Mouse (Mus musculus) ES-Bruce4 (cell line): ENCODE measurements around the gene Trim65. TPM values are rescaled to one million over a fixed set of nuclear protein-coding genes. Genes with fewer than 3 reads are reported as not detected.

Experiments
- H3K27ac ChIP-seq: 2 replicates; pipeline ENCODE4 v1.5.1; 2012; ENCODE audit warnings: low read length, inconsistent platforms; ENCODE audit not compliant: insufficient read depth
- H3K27me3 ChIP-seq: 2 replicates; pipeline ENCODE4 v1.6.1; 2012; ENCODE audit warnings: mild to moderate bottlenecking, low read length, inconsistent platforms; ENCODE audit not compliant: control insufficient read depth, poor library complexity, insufficient read depth, severe bottlenecking
- H3K36me3 ChIP-seq: 2 replicates; pipeline ENCODE4 v1.6.1; 2012; ENCODE audit warnings: inconsistent platforms, mild to moderate bottlenecking, low read length, moderate library complexity; ENCODE audit not compliant: control insufficient read depth, poor library complexity, insufficient read depth, severe bottlenecking
- H3K4me1 ChIP-seq: one replicate; pipeline ENCODE4 v1.8.1; 2011; ENCODE audit warnings: low read length; ENCODE audit not compliant: control insufficient read depth, insufficient read depth
- H3K4me3 ChIP-seq: 2 replicates; pipeline ENCODE4 v1.5.1; 2011; ENCODE audit warnings: low read depth, mild to moderate bottlenecking, low read length
- H3K9ac ChIP-seq: 2 replicates; pipeline ENCODE4 v1.6.1; 2012; ENCODE audit warnings: low read depth, mild to moderate bottlenecking, inconsistent platforms; ENCODE audit not compliant: poor library complexity, severe bottlenecking
- H3K9me3 ChIP-seq: replicated peaks from 2 replicates; pipeline ENCODE4 v1.6.1; 2012; ENCODE audit warnings: mild to moderate bottlenecking, low read length, inconsistent platforms; ENCODE audit not compliant: control insufficient read depth, poor library complexity, insufficient read depth, severe bottlenecking
- CTCF ChIP-seq: IDR thresholded peaks from one replicate; pipeline ENCODE4 v1.8.1; 2011; ENCODE audit warnings: low read depth, low read length
- EP300 ChIP-seq: IDR thresholded peaks from 2 replicates; pipeline ENCODE4 v1.6.1; 2011; ENCODE audit warnings: low read depth, low read length; ENCODE audit not compliant: insufficient read depth
- POLR2A ChIP-seq: IDR thresholded peaks from one replicate; pipeline ENCODE4 v1.8.1; 2011; ENCODE audit warnings: low read length; ENCODE audit not compliant: insufficient read depth
- polyA plus RNA-seq: library from polyadenylated mRNA; stranded (reverse); fragments of >200 nt; gene quantifications from 2 replicates; pipeline ENCODE4 v1.2.4, GENCODE M21; 2011; ENCODE audit warnings: low read depth; ENCODE audit not compliant: missing spikeins, insufficient read depth, insufficient read length

Gene Trim65
- polyA plus RNA-seq, 1 experiment = 0.78 TPM

DNA sequence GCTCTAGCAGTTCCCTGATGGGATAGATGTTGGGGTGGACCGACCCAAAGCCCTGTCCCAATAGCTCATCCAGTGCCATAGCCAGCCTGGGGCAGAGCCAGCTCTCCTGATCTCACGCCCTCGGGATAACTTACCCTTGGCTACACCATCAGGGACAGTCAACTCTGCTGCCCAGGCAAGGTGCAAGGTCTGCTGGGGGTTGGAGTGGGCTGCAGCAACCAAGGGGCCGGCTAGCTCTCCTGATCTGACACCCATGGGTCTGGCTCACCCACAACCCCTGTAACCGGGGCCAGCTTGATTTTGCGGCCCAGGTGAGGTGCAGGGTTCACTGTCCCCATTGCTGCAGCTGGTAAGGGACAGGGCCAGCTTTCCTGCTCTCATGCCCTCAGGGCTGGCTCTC, 39.3 kb downstream of the Trim65 start:
- no peak overlapping the region for H3K27ac ChIP-seq
- no peaks in the 10 kb centered on the region for H3K36me3 ChIP-seq
- H3K27me3 ChIP-seq = no peaks in the 10 kb centered on the region
- TF ChIP-seq POLR2A (no peak), CTCF (no peak), EP300 (no peak)
- H3K9ac ChIP-seq = no peak overlapping the region
- no peak overlapping the region for H3K4me3 ChIP-seq
- no peaks in the 10 kb centered on the region for H3K9me3 ChIP-seq
- H3K4me1 ChIP-seq = peaks cover 4% of the 10 kb centered on the region

DNA sequence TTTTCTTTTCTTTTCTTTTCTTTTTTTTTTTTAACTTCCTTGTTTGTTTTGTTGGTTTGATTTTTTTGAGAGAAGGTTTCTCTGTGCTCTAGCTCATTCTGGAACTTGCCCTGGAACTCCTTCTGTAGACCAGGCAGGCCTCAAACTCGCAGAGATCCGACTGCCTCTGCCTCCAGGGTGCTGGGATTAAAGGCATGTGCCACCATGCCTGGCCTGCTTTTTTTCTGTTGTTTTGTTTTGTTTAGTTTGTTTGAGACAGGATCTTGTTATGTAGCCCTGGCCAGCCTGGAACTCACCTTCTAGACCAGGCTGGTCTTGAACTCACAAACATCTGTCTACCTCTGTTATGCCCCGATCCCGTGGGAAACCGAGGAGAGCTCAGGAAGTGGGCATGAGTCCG, 41.4 kb downstream of the Trim65 start:
- Histone ChIP-seq H3K36me3 (no peaks in the 10 kb centered on the region), H3K9ac (no peak overlapping the region), H3K27me3 (no peaks in the 10 kb centered on the region), H3K4me1 (peaks cover 6% of the 10 kb centered on the region), H3K4me3 (no peak overlapping the region), H3K27ac (no peak overlapping the region), H3K9me3 (no peaks in the 10 kb centered on the region)
- TF ChIP-seq CTCF (no peak), POLR2A (no peak), EP300 (no peak)

DNA sequence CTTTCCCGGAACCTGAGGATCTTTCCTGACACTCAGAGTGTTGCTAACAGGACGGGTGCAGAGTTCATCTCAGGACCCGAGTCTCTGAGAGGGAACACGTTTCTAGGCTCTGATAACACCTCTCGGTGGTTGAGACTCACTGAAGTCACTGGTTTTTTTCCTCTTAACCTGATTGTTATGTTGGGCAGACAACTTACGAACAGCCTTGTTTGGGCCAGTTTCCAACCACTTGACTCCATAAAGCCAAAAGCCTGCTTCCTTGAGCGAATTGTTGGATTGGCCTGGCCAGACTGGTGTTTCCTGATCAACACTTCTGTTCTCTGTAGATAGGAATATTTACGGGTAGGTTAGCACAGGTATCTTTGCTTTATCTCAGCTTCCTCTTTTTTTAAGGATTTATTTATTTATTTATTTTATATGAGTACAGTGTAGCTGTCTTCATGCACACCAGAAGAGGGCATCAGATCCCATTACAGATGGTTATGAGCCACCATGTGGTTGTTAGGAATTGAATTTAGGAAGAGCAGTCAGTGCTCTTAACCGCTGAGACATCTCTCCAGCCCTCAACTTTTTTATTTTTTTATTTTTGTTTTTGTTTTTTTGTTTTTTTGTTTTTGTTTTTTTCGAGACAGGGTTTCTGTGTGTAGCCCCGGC, 42.1 kb downstream of the Trim65 start:
- no peak overlapping the region for H3K9ac ChIP-seq

GRCm38 (mm10) chr11:116088188-116088587, 42.7 kb downstream of the Trim65 start:
- no peak overlapping the region for H3K27ac ChIP-seq
- TF ChIP-seq EP300 (no peak), CTCF (no peak), POLR2A (no peak)
- no peaks in the 10 kb centered on the region for H3K9me3 ChIP-seq
- no peak overlapping the region for H3K4me3 ChIP-seq
- peak overlapping the region; percentile 25 for H3K9ac ChIP-seq
- no peaks in the 10 kb centered on the region for H3K27me3 ChIP-seq
- H3K4me1 ChIP-seq = peaks cover 2% of the 10 kb centered on the region
- peaks cover 8% of the 10 kb centered on the region for H3K36me3 ChIP-seq

More for the DNA sequence above, 42.1 kb downstream of the Trim65 start:
- Histone ChIP-seq H3K4me1 (peaks cover 2% of the 10 kb centered on the region), H3K36me3 (peaks cover under 1% of the 10 kb centered on the region; the same call in 1 of the 2 replicates), H3K27ac (no peak overlapping the region), H3K4me3 (no peak overlapping the region), H3K9me3 (no peaks in the 10 kb centered on the region), H3K27me3 (no peaks in the 10 kb centered on the region)
- TF ChIP-seq CTCF (no peak), EP300 (no peak), POLR2A (no peak)

- Histone ChIP-seq H3K9ac (peak overlapping the region; percentile 25), H3K27me3 (no peaks in the 10 kb centered on the region), H3K4me1 (peaks cover 2% of the 10 kb centered on the region), H3K9me3 (no peaks in the 10 kb centered on the region), H3K27ac (peak overlapping the region; percentile 5; the same call in 1 of the 2 replicates), H3K36me3 (peaks cover 13% of the 10 kb centered on the region), H3K4me3 (peak overlapping the region; percentile 61)
- peak; percentile 75 for TF ChIP-seq CTCF
- TF ChIP-seq EP300 = no peak
Observed at GRCm38 (mm10) chr11:116087194-116088130, 43.5 kb downstream of the Trim65 start.
